Mouse (Mus musculus) hindbrain, embryonic 16.5 days (tissue): Measurements from ENCODE around the gene Prr13. TPM values are rescaled to one million over a fixed set of nuclear protein-coding genes. Genes with fewer than 3 reads are reported as not detected.
A peak's percentile ranks its signal among the peaks of the same experiment; 100 is the strongest.

Source experiments
- ATAC-seq: fragments of 200-750 bp; cut with Nextera tagmentation; 2 replicates; pipeline ENCODE4 v1.8.0; 2017; ENCODE audit warnings: moderate TSS enrichment, moderate library complexity
- H3K27ac ChIP-seq: fragments of 300-500 bp; sonication (generic); 2 replicates; pipeline ENCODE4 v1.5.1; 2014; ENCODE audit warnings: low read depth, mild to moderate bottlenecking, control low read depth, low read length, moderate library complexity
- H3K27me3 ChIP-seq: fragments of 300-500 bp; sonication (generic); replicated peaks from 2 replicates; pipeline ENCODE4 v1.6.1; 2014; ENCODE audit warnings: low read length; ENCODE audit not compliant: control insufficient read depth, insufficient read depth
- H3K36me3 ChIP-seq: fragments of 300-500 bp; sonication (generic); 2 replicates; pipeline ENCODE4 v1.6.1; 2014; ENCODE audit warnings: mild to moderate bottlenecking, low read length, moderate library complexity, mixed read lengths; ENCODE audit not compliant: control insufficient read depth, insufficient read depth
- H3K4me1 ChIP-seq: fragments of 300-500 bp; sonication (generic); 2 replicates; pipeline ENCODE4 v1.6.1; 2014; ENCODE audit warnings: low read depth, low read length; ENCODE audit not compliant: control insufficient read depth, insufficient read depth
- H3K4me2 ChIP-seq: fragments of 300-500 bp; sonication (generic); 2 replicates; pipeline ENCODE4 v1.6.1; 2014; ENCODE audit warnings: mild to moderate bottlenecking, low read length, control low read depth, moderate library complexity
- H3K4me3 ChIP-seq: fragments of 300-500 bp; sonication (generic); 2 replicates; pipeline ENCODE4 v1.5.1; 2014; ENCODE audit warnings: mild to moderate bottlenecking, low read length, control low read depth, moderate library complexity
- H3K9ac ChIP-seq: fragments of 300-500 bp; sonication (generic); 2 replicates; pipeline ENCODE4 v1.6.1; 2014; ENCODE audit warnings: low read depth, mild to moderate bottlenecking, control low read depth, low read length, moderate library complexity
- H3K9me3 ChIP-seq: fragments of 300-500 bp; sonication (generic); 2 replicates; pipeline ENCODE4 v1.6.1; 2014; ENCODE audit warnings: mild to moderate bottlenecking, low read length, moderate library complexity; ENCODE audit not compliant: control insufficient read depth
- WGBS: fragments of 180-500 bp; shearing (Covaris S2); extraction: QIAGEN DNeasy Blood & Tissue Kit; methylation state at CpG from one replicate; pipeline ENCODE4 v1.1.7; 2014; 5-methylcytosine and 5-hydroxymethylcytosine counted together
- polyA plus RNA-seq: library from polyadenylated mRNA; unstranded; fragments of >200 nt; fragmentation: Nextera tagmentation; extraction: Ambion mirVana; gene quantifications from 2 replicates; pipeline ENCODE4 v1.2.1, GENCODE M21; 2015

Gene Prr13
- polyA plus RNA-seq, 1 experiment from 2014 or later, result 83.3 TPM

- Histone ChIP-seq H3K4me3 (no peak overlapping the region), H3K4me2 (no peak overlapping the region), H3K36me3 (peaks cover 47% of the 10 kb centered on the region), H3K9ac (no peak overlapping the region), H3K9me3 (no peaks in the 10 kb centered on the region), H3K27me3 (no peaks in the 10 kb centered on the region), H3K27ac (no peak overlapping the region), H3K4me1 (no peaks in the 10 kb centered on the region)
- WGBS, result 90% methylated on average over 3 of the region's 3 CpGs
- no peak for ATAC-seq
These were observed 39.5 kb downstream of the Prr13 start for GRCm38 (mm10) chr15:102498322-102498721.

- Histone ChIP-seq H3K4me3 (no peak overlapping the region), H3K27ac (no peak overlapping the region), H3K36me3 (peaks cover 57% of the 10 kb centered on the region), H3K9me3 (no peaks in the 10 kb centered on the region), H3K9ac (no peak overlapping the region), H3K4me2 (no peak overlapping the region), H3K4me1 (no peaks in the 10 kb centered on the region), H3K27me3 (no peaks in the 10 kb centered on the region)
- 77% methylated on average over 3 of the region's 3 CpGs for WGBS
- no peak for ATAC-seq
These were observed 40.5 kb downstream of the Prr13 start for GRCm38 (mm10) chr15:102499370-102499769.

- H3K9me3 ChIP-seq, result no peaks in the 10 kb centered on the region
- H3K27me3 ChIP-seq, result no peaks in the 10 kb centered on the region
- no peak overlapping the region for H3K27ac ChIP-seq
- H3K4me2 ChIP-seq, result no peak overlapping the region
- ATAC-seq, result no peak
- no peak overlapping the region for H3K4me3 ChIP-seq
- H3K36me3 ChIP-seq, result peaks cover 60% of the 10 kb centered on the region
- H3K4me1 ChIP-seq, result no peaks in the 10 kb centered on the region
- WGBS, result 88% methylated on average over 6 of the region's 6 CpGs
- no peak overlapping the region for H3K9ac ChIP-seq
These were observed 41.0 kb downstream of the Prr13 start for GRCm38 (mm10) chr15:102499851-102500250.

- no peak overlapping the region for H3K4me2 ChIP-seq
These were observed 41.7 kb downstream of the Prr13 start for GRCm38 (mm10) chr15:102500479-102500878.

GRCm38 (mm10) chr15:102501084-102501814 is 42.4 kb downstream of the Prr13 start:
- H3K4me3 ChIP-seq, result no peak overlapping the region
- H3K9me3 ChIP-seq, result no peaks in the 10 kb centered on the region
- H3K4me2 ChIP-seq, result no peak overlapping the region
- WGBS, result 88% methylated on average over 19 of the region's 19 CpGs
- peak; percentile 32 for ATAC-seq
- H3K27ac ChIP-seq, result no peak overlapping the region
- no peaks in the 10 kb centered on the region for H3K4me1 ChIP-seq
- H3K9ac ChIP-seq, result no peak overlapping the region
- no peaks in the 10 kb centered on the region for H3K27me3 ChIP-seq
- peaks cover 57% of the 10 kb centered on the region for H3K36me3 ChIP-seq

More at GRCm38 (mm10) chr15:102500479-102500878, 41.7 kb downstream of the Prr13 start:
- Histone ChIP-seq H3K9me3 (no peaks in the 10 kb centered on the region), H3K4me3 (no peak overlapping the region), H3K36me3 (peaks cover 60% of the 10 kb centered on the region), H3K9ac (no peak overlapping the region), H3K27ac (no peak overlapping the region), H3K27me3 (no peaks in the 10 kb centered on the region), H3K4me1 (no peaks in the 10 kb centered on the region)
- ATAC-seq, result no peak
- WGBS, result 86% methylated on average over 5 of the region's 5 CpGs

GRCm38 (mm10) chr15:102502254-102502840 is 43.5 kb downstream of the Prr13 start:
- Histone ChIP-seq H3K9me3 (no peaks in the 10 kb centered on the region), H3K36me3 (peaks cover 57% of the 10 kb centered on the region), H3K9ac (no peak overlapping the region), H3K4me2 (no peak overlapping the region), H3K4me1 (no peaks in the 10 kb centered on the region), H3K4me3 (no peak overlapping the region), H3K27me3 (no peaks in the 10 kb centered on the region), H3K27ac (no peak overlapping the region)
- WGBS, result 80% methylated on average over 9 of the region's 9 CpGs
- no peak for ATAC-seq

- H3K27ac ChIP-seq, result no peak within 1 kb of the TSS
- peaks cover 57% of the 10 kb centered on the region for H3K36me3 ChIP-seq
- H3K4me3 ChIP-seq, result no peak within 1 kb of the TSS
- no peak for ATAC-seq
- 94% methylated on average over 1 of the region's 1 CpGs for WGBS
- no peaks in the 10 kb centered on the region for H3K4me1 ChIP-seq
- no peaks in the 10 kb centered on the region for H3K27me3 ChIP-seq
- no peak within 1 kb of the TSS for H3K4me2 ChIP-seq
- no peaks in the 10 kb centered on the region for H3K9me3 ChIP-seq
- H3K9ac ChIP-seq, result no peak within 1 kb of the TSS
These were observed 44.6 kb downstream of the Prr13 start, which contains the start of gene Gm10337 for GRCm38 (mm10) chr15:102503447-102503846. Gene Gm10337 (plus strand): TSS chr15:102503722.

- H3K36me3 ChIP-seq, result peaks cover 55% of the 10 kb centered on the region
- WGBS, result 88% methylated on average over 9 of the region's 9 CpGs
- H3K27ac ChIP-seq, result no peak overlapping the region
- peaks cover 3% of the 10 kb centered on the region for H3K4me1 ChIP-seq
- H3K4me3 ChIP-seq, result no peak overlapping the region
- no peak for ATAC-seq
- H3K4me2 ChIP-seq, result no peak overlapping the region
- no peaks in the 10 kb centered on the region for H3K9me3 ChIP-seq
- no peak overlapping the region for H3K9ac ChIP-seq
- H3K27me3 ChIP-seq, result no peaks in the 10 kb centered on the region
These were observed 45.3 kb downstream of the Prr13 start for GRCm38 (mm10) chr15:102503924-102504782.
